Mouse (Mus musculus) liver, embryonic 14.5 days (tissue): ENCODE results near the gene Proser1.

Experiments
- CTCF ChIP-seq: IDR thresholded peaks from 2 replicates; pipeline ENCODE4 v1.5.1; 2016; ENCODE audit warnings: antibody characterized with exemption, low read depth, control low read depth
- EP300 ChIP-seq: IDR thresholded peaks from 2 replicates; pipeline ENCODE4 v1.6.1; 2016; ENCODE audit warnings: antibody characterized with exemption, low read depth

DNA sequence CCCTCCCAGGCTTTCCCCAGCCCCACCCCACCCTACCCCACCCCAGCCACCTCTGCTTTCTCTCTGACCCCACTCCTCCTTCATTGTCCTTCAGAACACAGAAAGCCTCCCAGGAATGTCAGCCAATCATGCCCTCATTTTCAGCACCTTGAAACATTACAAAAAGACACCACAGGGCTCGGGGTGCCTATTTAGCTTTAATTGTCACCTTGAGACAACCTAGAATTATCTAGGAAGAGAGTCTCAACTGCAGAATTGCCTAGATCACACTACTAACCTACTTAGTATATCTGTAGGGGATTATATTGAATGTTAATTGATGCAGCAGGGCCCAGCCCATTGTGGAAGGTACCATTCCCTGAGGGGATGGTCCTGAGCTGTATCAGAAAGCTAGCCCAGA, 40.8 kb upstream of the Proser1 start:
- TF ChIP-seq CTCF (no peak), EP300 (no peak)
